Mouse (Mus musculus) small intestine, adult 2 months (tissue): ENCODE results near the gene Kat6b. TPM values are rescaled to one million over a fixed set of nuclear protein-coding genes. Genes with fewer than 3 reads are reported as not detected.

Experiments used
- H3K27ac ChIP-seq: fragments of 200-500 bp; 2 replicates; pipeline ENCODE4 v1.5.1; 2012; ENCODE audit warnings: low read depth, low read length, control low read depth, inconsistent platforms; ENCODE audit not compliant: insufficient read depth
- H3K27me3 ChIP-seq: fragments of 200-500 bp; 2 replicates; pipeline ENCODE4 v1.6.1; 2012; ENCODE audit warnings: mild to moderate bottlenecking, moderate library complexity, low read length, inconsistent platforms; ENCODE audit not compliant: control insufficient read depth, insufficient read depth
- H3K36me3 ChIP-seq: fragments of 200-500 bp; 2 replicates; pipeline ENCODE4 v1.6.1; 2012; ENCODE audit warnings: mild to moderate bottlenecking, low read length, control low read depth, inconsistent platforms; ENCODE audit not compliant: control insufficient read depth, insufficient read depth
- H3K4me1 ChIP-seq: fragments of 200-500 bp; 2 replicates; pipeline ENCODE4 v1.6.1; 2012; ENCODE audit warnings: low read length, inconsistent platforms, mixed read lengths; ENCODE audit not compliant: control insufficient read depth, insufficient read depth, insufficient read length
- H3K4me3 ChIP-seq: fragments of 200-500 bp; 2 replicates; pipeline ENCODE4 v1.5.1; 2012; ENCODE audit warnings: low read depth, mild to moderate bottlenecking, control low read depth, inconsistent platforms, low read length, moderate library complexity
- CTCF ChIP-seq: fragments of 200-500 bp; IDR thresholded peaks from 2 replicates; pipeline ENCODE4 v1.5.1; 2012; ENCODE audit warnings: low read depth, mild to moderate bottlenecking, control low read depth, inconsistent platforms, low read length, moderate library complexity, mixed read lengths; ENCODE audit not compliant: insufficient replicate concordance, insufficient read length; ENCODE audit errors: extremely low read depth
- POLR2A ChIP-seq: fragments of 200-500 bp; IDR thresholded peaks from 2 replicates; pipeline ENCODE4 v1.6.1; 2012; ENCODE audit warnings: low read depth, mild to moderate bottlenecking, control low read depth, inconsistent platforms, low read length, moderate library complexity
- whole genome bisulfite sequencing: fragments of 180-500 bp; shearing (Covaris S2); methylation state at CpG from one replicate; pipeline ENCODE4 v1.1.7; 2018; 5-methylcytosine and 5-hydroxymethylcytosine counted together
- polyA plus RNA-seq: library from polyadenylated mRNA; depleted of rRNA; stranded (reverse); fragments of >200 nt; gene quantifications from 2 replicates; pipeline ENCODE4 v1.2.3, GENCODE M21; 2012

Kat6b gene
- polyA plus RNA-seq, 1 experiment, result 8.3 TPM

DNA sequence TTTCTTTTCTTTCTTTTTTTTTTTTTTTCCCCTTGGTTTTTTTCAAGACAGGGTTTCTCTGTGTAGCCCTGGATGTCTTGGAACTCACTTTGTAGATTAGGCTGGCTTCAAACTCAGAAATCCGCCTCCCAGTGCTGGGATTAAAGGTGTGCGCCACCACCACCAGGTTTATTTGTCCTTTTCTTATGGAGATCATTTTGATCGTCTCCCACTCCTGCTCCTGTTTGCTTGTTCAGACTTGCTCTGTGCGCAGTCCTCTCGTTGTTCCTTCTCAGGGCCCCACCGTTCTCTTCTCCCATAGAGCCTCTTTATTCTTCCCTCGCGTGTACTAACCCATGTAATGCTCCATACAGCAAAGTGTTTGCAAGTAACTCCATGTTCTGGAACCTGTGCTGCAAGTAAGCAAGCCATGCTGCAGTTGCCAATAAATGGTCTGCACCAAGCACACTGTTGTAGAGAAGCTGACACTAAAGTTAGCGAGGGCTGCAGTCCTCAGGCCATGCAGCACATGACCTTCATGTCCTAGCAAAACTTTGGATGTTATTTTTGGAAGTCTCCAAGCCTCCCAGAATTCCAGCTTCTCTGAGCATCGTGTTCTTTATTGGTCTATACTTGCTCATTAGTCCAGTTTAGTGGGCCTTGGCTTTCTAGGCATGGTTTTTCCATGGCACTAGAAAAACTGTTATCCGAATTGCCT is 55.4 kb downstream of the Kat6b start:
- no peak overlapping the region for H3K27ac ChIP-seq
- H3K4me1 ChIP-seq, result no peaks in the 10 kb centered on the region
- 95% methylated on average over 11 of the region's 11 CpGs for WGBS
- H3K4me3 ChIP-seq, result no peak overlapping the region
- 0 out of 2 replicates have a peak, but pooled peaks cover 1% of the 10 kb centered on the region for H3K36me3 ChIP-seq
- TF ChIP-seq POLR2A, result no peak
- TF ChIP-seq CTCF, result no peak
- no peaks in the 10 kb centered on the region for H3K27me3 ChIP-seq

DNA sequence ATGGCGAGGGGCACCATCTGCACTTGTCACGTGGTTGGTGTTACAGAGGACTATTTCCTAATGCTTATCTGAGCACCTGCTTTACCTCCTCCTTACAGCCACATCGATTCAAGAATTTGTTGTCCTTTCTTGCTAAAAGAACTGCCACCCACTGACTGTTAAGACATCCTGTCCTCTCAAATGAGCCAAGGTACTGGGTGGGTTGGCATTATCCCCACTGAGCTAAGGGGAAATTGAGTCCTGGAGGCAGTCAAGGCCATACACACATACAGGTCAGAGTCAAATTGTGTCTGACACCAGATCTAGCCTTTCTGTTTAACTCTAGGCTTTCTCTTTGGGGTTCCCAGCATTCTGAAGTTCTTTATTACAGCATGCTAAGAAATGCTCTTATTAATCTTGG is 56.6 kb downstream of the Kat6b start:
- peaks cover 6% of the 10 kb centered on the region for H3K36me3 ChIP-seq
- H3K4me3 ChIP-seq, result no peak overlapping the region
- no peak overlapping the region for H3K27ac ChIP-seq
- TF ChIP-seq CTCF (no peak), POLR2A (no peak)
- no peaks in the 10 kb centered on the region for H3K27me3 ChIP-seq
- no peaks in the 10 kb centered on the region for H3K4me1 ChIP-seq
- WGBS, result 42% methylated on average over 3 of the region's 3 CpGs

DNA sequence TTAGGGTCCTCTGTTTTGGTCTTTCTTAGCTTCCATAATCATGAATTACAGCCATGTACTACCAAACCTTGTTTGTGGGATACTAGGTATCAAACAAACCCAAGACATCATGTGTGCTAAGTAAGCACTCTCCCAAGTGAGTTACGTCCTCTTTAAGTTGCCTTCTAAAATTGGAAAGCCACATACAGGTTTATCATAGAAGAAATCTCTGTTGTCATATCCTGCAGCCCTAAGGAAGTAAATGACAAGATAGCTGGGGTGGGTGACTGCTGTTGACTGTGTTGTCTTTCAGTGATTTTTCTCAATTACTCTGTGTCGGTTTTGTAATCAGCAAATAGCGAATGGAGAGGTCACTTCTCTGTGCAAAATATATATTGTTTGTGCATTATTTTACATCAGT is 58.5 kb downstream of the Kat6b start:
- 91% methylated on average over 3 of the region's 3 CpGs for WGBS
- TF ChIP-seq CTCF (no peak), POLR2A (no peak)
- Histone ChIP-seq H3K4me3 (no peak overlapping the region), H3K27ac (no peak overlapping the region), H3K36me3 (peaks cover 5% of the 10 kb centered on the region), H3K27me3 (no peaks in the 10 kb centered on the region), H3K4me1 (no peaks in the 10 kb centered on the region)

DNA sequence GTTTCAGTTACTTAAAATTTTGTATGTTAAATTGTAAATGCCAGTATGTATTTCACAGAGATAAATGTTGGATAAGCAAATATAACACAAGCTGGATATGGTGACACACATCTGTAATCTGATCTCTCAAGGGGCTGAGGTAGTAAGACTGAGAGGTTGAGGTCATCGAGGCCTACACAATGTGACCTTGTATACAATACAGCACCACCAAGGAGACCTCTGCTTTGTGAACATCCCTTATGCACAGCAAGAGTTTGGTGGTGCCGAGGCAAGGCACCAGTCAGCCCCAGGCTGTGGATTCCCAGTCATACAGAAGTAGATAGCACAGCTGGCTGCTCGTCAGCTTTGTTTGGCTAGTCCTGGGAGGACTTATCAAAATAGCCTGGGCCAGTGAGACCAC is 59.1 kb downstream of the Kat6b start:
- Histone ChIP-seq H3K4me3 (no peak overlapping the region), H3K27me3 (no peaks in the 10 kb centered on the region), H3K4me1 (no peaks in the 10 kb centered on the region), H3K36me3 (peaks cover 5% of the 10 kb centered on the region), H3K27ac (no peak overlapping the region)
- no peak for TF ChIP-seq POLR2A
- TF ChIP-seq CTCF, result no peak
- 87% methylated on average over 3 of the region's 3 CpGs for WGBS

DNA sequence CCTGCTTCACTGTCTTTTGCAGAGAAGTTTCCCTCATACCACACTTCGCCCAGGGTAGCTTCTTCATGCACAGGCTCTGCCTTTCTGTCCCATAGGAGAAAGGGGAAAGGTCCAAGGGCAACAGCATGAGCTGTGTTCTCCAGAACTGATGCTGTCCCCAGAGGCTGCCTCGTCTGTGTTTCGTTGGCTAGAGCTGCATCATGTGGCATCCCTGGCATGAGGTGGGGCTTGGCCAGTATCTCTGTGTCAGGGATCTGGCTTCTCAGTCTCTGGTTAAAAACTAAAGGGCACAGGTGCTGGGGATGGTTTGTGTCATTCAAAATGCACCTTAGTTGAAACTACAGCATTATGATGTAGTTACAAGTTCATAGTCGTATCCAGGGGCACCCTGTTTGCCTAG is 64.3 kb downstream of the Kat6b start:
- no peak overlapping the region for H3K4me3 ChIP-seq
- no peak; the same call in 1 of the 2 replicates for TF ChIP-seq POLR2A
- no peak for TF ChIP-seq CTCF
- H3K36me3 ChIP-seq, result peaks cover 5% of the 10 kb centered on the region
- 82% methylated on average over 4 of the region's 4 CpGs for WGBS
- H3K27me3 ChIP-seq, result no peaks in the 10 kb centered on the region
- no peak overlapping the region for H3K27ac ChIP-seq
- H3K4me1 ChIP-seq, result no peaks in the 10 kb centered on the region

DNA sequence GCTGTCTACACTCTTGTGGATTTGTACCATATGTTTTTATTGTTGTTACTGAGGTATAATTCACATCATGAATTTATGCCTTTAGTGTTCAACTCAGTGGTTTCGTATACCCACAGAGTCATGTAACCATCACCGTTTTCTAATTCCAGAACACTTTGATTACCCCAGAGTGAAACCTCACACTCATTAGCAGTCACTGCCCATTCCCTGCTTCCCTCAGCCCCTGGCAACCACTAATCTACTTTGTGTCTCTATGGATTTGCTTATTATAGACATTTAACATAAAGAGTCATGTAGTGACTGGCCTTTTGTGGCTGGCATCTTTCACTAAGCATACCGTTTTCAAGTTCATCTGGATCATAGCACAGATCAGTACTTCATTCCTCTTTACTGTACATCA is 65.1 kb downstream of the Kat6b start:
- peaks cover 5% of the 10 kb centered on the region for H3K36me3 ChIP-seq
- H3K4me3 ChIP-seq, result no peak overlapping the region
- H3K27ac ChIP-seq, result no peak overlapping the region
- TF ChIP-seq POLR2A, result no peak
- H3K4me1 ChIP-seq, result no peaks in the 10 kb centered on the region
- 92% methylated on average over 3 of the region's 3 CpGs for WGBS
- no peaks in the 10 kb centered on the region for H3K27me3 ChIP-seq

DNA sequence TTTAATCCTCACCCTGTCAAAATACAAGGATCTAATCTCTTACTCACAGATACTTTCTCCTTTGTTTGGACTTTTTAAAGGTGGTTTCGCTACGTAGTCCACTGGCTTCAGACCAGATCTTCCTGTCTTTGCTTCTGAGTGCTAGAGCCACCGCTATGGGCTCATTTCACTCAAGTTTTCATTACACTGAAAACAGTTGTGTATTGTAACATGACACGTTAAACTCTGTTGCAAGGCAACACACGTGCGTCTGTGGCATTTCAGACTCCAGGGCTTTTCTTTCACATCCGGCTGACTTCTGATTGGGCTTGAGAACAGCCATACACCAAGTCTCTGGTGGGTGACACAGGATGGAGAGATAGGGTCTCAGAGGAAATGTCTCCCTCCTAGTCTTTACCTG is 66.1 kb downstream of the Kat6b start:
- Histone ChIP-seq H3K36me3 (peaks cover 2% of the 10 kb centered on the region), H3K4me3 (no peak overlapping the region), H3K27me3 (no peaks in the 10 kb centered on the region), H3K27ac (no peak overlapping the region), H3K4me1 (no peaks in the 10 kb centered on the region)
- TF ChIP-seq CTCF (no peak), POLR2A (no peak)
- 86% methylated on average over 7 of the region's 7 CpGs for WGBS
